Mouse (Mus musculus): ENCODE data around the gene Ufl1. TPM values are rescaled to one million over a fixed set of nuclear protein-coding genes. Genes with fewer than 3 reads are reported as not detected.

Gene Ufl1
- total RNA-seq (2023; ENCODE audit: inconsistent age): 32.8 to 38.2 TPM (median 35.6 TPM) in 4 replicates

GRCm38 (mm10) chr4:25281671-25282038 is at the start of gene Ufl1:
Gene Ufl1, minus strand, starts transcription at chr4:25281821.

DNA sequence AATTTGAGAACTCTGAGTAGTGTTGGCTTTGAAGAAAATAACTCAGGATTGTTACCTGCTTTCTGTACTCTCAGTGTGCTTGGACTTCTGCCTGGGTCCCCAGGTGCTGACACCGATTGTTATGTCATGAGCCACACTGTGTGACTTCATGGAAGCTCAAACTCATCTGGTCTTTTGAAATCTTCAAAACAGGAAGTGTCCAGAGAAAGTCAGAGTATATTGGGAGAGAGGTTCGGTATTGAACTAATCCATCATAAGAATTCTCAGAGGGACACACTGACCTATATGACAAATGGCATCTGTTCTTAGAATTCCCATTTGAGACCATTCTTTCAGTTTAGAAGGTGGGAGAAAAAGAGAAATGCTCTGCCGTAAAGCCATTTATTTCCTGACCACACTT is 38.8 kb downstream of the Ufl1 start, which contains the start of gene Fhl5:
Fhl5 (minus strand) TSS at position 101 of the 400 bp plus-strand sequence.

Other genes starting within 250 kb of the Ufl1 start
- gene Fhl5, start 38.9 kb downstream of the Ufl1 start, total RNA-seq (2023; ENCODE audit: inconsistent age): not detected in 4 replicates